Mouse (Mus musculus) left cerebral cortex, postnatal 36 days (tissue): ENCODE measurements at regions not wholly inside any gene's neighbourhood (a gene's known extent, or its start where the extent isn't known, plus 50 kb on each side); places are given as distances from the start of the nearest gene placed in this dataset.
A peak's percentile ranks its signal among the peaks of the same experiment; 100 is the strongest.

ENCODE experiments used
- DNase-seq, 2 experiments: peaks; one replicate each; pipeline ENCODE4 v3.0.0; 2021 to 2022; ENCODE audit warnings: low spot score in 2 of 2, mixed read lengths in 1 of 2
- intact Hi-C: fragments of 180-260 bp; cut with DNase I; formaldehyde crosslinking; loops from one replicate; pipeline ENCODE4 v1.15.1; 2025

DNA sequence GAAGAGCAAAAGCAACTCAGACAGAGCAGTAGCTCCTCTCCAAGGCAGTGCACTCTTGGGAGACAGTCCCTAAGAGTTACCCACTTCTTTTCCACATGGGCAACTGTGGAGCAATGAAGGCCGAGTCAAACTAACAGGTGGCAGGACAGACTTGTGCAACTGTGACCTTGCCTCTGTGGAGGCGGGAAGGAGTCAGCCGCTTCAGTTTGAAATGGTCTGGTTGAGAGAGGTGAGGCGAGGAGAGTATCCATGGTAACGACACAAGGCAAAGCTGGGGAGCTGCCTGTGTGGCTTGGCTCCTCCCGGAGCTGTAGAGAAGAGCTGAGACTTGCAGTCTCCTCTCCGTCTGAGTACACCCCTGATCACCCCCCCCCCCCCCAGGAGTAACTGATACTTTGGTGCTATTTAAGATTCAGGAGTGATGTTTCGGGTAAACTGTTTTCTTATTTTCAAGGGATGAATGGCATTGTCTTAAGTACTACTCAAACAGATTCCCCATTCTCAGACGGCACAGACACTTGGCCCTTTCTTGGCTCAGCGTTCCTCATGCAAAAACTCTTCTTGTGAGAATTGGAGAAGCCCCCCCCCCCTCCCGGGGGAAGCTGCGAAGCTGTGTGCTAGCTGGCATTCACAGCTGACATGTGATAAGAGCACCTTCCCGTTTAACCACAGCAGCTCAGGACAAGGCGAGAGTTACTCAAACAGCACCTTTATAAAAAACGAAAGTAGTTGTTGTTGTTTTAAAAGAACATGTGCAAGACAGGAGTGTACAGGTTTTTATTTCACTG, 54.9 kb upstream of the Chst1 start:
- DNase-seq, result no peak
- intact Hi-C loops, result loop anchor here (5.0 kb wide), 1 partner anchor 48 kb away; no protein-coding TSS in a partner anchor

DNA sequence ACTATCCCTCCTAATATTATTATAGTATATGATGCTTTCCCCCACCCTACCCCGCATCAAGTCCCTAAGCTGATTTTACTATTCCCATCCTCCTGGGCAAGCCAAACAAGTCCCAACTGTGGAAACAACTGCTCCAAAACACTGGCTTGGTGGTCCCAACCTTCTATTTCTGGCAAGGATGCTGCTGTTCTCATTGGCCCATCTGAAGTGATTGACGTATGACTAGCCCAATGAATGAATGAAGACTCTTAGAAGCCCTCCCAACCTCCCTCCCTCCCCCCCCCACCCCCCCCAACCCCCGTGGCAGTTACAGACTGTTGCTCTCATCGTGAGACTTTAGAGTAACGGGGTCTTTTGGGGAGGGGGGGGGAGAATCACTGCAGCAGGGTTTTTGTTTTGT, 58.7 kb upstream of the Chst1 start:
- intact Hi-C loops, result loop anchor here (5.0 kb wide), 1 partner anchor 51 kb away; no protein-coding TSS in a partner anchor
- no peak for DNase-seq

DNA sequence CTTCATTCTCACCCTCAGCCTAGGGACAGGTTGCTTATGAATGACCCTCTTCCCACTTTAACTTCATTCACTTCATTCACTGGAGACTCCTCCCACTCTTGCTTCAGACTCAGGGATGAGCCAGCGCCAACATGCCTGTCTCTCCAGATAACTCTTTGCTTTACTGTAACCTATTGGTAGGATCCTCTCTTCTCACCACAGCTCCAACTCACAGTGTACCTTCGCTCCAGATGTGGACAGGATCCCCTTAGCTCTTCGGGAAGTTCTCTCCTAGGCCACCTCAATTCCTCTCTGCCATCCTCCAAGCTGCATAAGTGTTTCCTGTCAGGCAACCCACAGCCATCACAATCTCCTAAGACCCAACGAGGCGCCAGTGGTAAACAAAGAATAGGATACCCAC, 67.5 kb upstream of the Chst1 start:
- intact Hi-C loops, result loop anchor here (2.0 kb wide), 1 partner anchor 69 kb away; no protein-coding TSS in a partner anchor
- DNase-seq, result no peak

DNA sequence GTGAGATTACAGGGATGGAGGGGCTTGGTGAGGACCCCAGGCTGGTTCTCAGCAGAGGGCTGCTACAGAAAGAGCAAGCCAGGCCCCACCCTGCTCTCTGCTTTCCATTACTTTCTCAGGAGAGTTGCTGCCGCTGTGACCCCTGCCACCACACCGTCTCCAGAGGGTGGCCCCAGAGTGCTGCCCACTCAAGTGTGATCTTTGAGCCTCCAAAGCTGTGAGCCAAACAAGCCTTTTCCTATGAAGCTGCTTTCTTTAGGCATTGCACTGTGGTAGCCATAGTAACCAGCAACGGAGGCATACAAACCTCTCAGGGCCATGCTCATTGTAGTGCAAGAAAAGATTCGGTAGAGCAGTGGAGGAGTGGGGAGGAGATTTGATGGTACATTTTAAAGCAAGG, 68.8 kb upstream of the Chst1 start:
- intact Hi-C loops, result loop anchor here (2.0 kb wide), 1 partner anchor 70 kb away; no protein-coding TSS in a partner anchor
- no peak for DNase-seq

DNA sequence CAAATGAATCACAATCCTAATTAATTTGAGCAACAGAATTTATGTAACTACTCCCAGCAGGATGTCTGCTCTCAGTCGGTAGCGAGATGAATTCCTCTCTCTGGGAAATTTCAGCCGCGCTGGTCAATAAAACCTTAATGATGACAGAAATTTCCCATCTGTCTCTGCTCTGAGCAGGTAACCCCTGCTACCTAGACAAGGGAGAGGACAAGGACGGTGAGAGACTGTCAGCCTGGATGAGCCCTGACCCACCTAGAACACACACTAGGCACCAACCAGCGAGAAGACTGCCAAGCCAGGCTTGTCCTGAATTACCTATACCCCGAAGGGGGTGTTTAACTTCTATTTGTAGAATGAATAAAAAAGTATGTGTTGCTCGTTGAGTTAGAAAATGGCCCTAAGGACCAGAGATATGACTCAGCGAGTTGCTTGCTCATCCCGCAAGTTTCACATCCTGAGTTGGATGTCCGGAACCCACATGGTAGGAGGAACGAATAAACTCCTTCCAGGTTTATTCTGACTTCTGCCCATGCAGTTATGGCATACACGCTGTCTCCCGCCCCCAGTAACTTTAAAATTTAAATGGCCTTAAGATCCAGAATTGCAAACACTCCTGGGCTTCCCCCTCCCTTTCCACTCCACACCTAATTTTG, 69.5 kb upstream of the Slc35c1 start:
- DNase-seq, result peak; percentile 57 to 64
- intact Hi-C loops, result loop anchor here (2.0 to 5.0 kb wide), 2 partner anchors 42 to 71 kb away; no protein-coding TSS in a partner anchor

- intact Hi-C loops, result loop anchor here (5.0 kb wide), 1 partner anchor 42 kb away; no protein-coding TSS in a partner anchor
- peak; percentile 86 to 88 for DNase-seq
Measured at GRCm38 (mm10) chr2:92529071-92529641, 68.8 kb upstream of the Slc35c1 start.

DNA sequence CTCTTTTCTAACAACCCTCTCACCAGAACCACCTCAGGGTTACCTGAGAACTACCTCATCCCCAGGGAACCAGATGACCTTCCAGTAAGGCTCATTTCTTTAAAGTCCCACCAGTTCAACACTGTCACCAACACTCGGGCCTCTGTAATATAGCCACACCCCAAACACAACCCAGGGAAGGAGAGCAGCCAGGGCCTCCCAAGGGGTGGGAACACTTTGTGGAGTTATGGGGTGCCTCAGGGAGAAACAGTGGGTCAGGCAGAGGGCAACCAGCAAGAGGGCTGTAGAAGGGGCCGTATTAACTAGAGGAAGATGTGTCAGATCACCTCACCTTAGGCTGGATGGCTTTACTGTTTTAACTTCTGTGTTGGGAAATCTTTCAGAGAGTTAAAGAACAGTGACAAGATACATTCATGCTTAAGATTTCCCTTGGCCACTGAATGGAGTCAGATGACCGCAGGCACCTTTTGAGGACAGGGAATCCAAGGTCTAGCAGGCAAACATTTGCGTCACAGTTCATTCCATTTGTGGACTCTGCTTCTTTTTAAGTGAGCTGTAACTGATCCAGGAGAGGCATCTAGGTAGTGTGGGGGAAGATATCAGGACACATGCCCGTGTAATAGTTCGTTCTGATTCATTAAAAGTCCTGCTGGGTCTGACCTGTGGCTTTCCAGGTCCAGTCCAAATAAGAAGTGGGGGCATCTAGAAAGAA, 67.9 kb upstream of the Slc35c1 start:
- no peak for DNase-seq
- intact Hi-C loops, result loop anchor here (5.0 kb wide), 1 partner anchor 41 kb away; no protein-coding TSS in a partner anchor

DNA sequence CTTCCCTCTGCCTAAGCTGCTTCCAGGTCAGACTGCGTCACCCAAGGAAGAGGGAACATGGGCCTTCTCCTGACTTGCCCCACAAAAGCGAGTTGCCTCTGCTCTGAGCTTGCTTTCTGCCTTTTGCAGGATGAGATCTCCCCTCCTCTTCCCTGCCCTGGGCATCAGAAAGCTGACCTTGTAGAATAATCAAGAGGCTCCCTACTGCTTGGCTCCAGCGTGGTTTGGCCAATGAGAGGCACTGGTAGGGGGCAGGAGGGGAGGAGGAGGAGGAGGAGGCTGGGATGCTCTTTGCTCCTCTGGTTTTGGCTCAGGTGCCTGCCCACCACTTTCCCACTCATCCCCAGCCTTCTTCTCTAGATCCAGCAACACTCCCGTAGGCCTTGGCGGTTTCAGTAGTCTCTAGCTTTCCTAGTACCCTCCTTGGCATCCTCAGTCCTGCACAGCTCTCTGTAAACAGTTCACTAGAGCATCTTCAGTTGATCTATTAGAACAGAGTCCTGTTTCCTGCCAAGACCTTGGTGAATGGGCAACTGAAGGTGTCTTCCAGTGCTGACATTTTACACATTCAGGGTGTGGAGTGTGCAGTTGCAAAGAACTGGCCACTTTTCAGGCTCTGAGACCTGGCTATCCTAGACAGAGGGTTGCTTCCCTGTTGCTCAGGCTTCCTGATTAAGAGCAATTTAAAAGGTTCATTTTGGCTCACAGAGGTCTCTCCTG, 66.5 kb upstream of the Slc35c1 start:
- no peak for DNase-seq
- intact Hi-C loops, result loop anchor here (5.0 kb wide), 1 partner anchor 40 kb away; no protein-coding TSS in a partner anchor

DNA sequence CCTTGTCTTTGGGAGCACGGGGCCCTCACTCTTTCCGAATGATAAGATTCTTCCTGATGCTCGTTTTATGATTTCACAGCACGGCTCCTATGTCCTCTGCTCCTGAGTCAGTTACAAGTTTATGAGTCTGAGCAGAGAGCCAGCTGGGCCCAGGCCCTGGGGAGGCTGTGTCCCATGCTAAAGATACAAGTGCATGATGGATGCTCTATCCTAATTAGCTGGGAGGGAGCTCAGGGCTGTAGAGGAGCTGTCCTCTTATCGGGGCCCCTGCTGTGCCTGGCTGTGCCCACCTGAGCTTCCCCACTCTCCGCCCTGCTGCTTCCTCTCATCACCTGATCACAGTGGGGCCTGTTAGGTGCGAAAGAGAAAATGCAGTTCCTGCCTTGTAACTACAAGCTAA, 65.3 kb upstream of the Slc35c1 start:
- intact Hi-C loops, result loop anchor here (5.0 kb wide), 1 partner anchor 38 kb away; no protein-coding TSS in a partner anchor
- no peak for DNase-seq

- DNase-seq, result no peak
- intact Hi-C loops, result loop anchor here (5.0 kb wide), 1 partner anchor 38 kb away; no protein-coding TSS in a partner anchor
Measured at GRCm38 (mm10) chr2:92525062-92525623, 64.8 kb upstream of the Slc35c1 start.

GRCm38 (mm10) chr2:92524346-92524905, 64.1 kb upstream of the Slc35c1 start:
- DNase-seq, result no peak
- intact Hi-C loops, result no loop called here

GRCm38 (mm10) chr2:92523321-92523895, 63.1 kb upstream of the Slc35c1 start:
- intact Hi-C loops, result no loop called here

DNA sequence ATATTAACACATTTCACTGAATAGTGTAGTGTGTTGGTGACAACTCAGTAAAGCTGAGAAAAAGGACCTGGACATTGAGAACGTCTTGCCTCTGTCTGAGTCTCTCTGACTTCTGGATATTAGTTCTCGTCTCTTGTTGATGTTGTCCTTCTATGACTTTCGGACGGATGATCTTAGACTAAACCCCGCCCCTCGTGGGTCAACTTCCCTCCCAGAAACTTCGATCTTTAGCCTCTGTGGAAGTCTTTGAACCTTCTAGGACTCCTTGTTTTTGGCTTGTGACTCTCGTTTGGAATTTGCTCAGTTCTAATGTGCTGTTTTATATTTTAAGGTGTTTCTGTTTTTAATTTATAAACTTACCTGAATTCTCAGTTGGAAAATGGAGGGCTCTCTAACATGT, 61.2 kb upstream of the Slc35c1 start:
- no peak for DNase-seq
- intact Hi-C loops, result no loop called here

More at GRCm38 (mm10) chr2:92523321-92523895, 63.1 kb upstream of the Slc35c1 start:
- no peak for DNase-seq

GRCm38 (mm10) chr2:92519396-92519795, 59.1 kb upstream of the Slc35c1 start:
- DNase-seq, result no peak
- intact Hi-C loops, result no loop called here

- intact Hi-C loops, result no loop called here
- no peak for DNase-seq
Measured at GRCm38 (mm10) chr2:92518891-92519290, 58.6 kb upstream of the Slc35c1 start.

GRCm38 (mm10) chr2:92514961-92515360, 54.6 kb upstream of the Slc35c1 start:
- intact Hi-C loops, result no loop called here
- DNase-seq, result no peak

- intact Hi-C loops, result no loop called here
- DNase-seq, result no peak
Measured at GRCm38 (mm10) chr2:92511771-92512744, 51.7 kb upstream of the Slc35c1 start.
